Mouse (Mus musculus) frontal cortex, postnatal 36 days (tissue): ENCODE results near the gene Ddc.
A peak's percentile ranks its signal among the peaks of the same experiment; 100 is the strongest.

Source experiments
- DNase-seq, 2 experiments: peaks; one replicate each; pipeline ENCODE4 v3.0.0; 2022; ENCODE audit warnings: low spot score in 2 of 2

The Ddc gene

GRCm38 (mm10) chr11:11878278-11878980, 19.5 kb downstream of the Ddc start:
- DNase-seq, result no peak

DNA sequence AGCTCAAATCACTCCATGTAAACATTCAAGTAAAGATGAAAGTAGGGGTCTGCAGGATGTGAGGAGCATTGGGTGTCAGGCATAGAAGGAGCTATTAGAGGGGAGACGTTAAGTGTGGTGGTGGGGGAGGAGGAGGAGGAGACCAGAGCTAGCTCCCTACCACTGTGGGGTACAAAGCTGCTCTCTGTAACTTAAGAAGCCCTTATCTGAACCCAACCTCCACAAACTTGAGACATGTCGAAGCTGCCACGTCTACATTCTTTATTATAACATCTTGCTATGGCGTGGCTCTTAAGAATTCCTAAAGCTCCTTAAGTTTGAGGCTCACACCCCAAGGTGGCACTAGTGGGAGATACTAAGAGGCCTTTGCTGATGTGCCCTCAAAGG, 20.1 kb downstream of the Ddc start:
- no peak for DNase-seq

DNA sequence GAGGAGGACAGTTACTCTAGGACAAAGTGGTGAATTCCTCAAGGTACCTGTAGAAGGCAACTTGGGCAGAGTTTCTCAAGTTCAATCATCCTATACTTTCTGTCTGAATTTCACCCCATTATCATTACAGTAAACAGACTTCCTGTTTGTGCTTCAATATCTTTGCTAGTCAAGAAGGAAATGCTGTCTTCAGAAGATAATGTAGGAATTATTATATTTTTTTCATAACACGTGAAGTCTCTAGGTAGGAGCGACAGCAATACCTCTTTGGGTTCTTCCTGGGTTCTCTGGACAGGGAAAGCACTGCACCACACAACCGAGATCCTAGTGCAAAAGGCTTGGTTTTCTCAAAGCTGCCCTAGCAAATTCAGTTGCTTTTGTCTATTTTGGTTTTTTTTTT, 21.6 kb downstream of the Ddc start:
- no peak for DNase-seq

GRCm38 (mm10) chr11:11875230-11875629, 22.7 kb downstream of the Ddc start:
- DNase-seq, result no peak

DNA sequence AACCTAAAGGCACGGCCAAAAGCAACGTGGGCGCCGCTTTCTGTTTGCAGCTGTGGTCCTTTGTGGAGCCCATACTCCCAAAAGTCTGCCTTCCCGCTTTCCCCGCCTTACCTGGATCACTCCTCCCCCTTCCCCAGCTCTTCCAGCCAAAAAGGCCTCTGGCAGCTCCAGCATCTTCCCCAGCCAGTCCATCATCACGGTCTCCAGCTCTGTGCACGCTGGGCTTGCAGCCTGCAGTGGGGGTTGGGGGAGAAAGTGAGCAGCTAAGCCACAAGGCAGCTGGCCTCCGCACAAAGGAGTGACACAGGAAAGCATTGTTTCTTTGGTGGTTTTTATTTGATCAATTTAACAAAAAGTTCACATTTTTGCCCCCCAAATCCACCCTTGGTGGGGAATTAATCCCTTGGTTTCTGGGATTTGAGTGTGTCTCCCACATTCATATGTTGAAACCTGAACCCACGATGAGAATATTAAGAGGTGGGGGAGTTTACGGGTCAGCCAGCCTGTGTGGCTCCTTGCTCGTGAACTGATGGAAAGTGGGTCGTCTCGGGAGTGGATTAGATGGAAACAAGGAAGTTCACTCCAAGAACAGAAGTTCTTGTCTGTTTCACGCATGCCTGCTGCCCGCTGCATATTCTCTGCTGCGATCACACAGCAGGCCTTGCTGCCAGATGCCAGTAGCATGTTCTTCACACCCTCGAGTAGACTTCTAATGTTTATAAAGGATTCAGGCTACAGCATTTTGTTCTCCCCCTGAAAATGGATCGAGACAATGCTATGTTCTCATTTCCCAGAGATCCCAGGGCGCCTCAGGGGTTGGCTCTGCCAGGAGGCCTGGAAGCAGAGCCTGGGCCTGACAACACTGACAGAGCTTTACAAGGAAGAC, 24.7 kb downstream of the Ddc start:
- no peak for DNase-seq

DNA sequence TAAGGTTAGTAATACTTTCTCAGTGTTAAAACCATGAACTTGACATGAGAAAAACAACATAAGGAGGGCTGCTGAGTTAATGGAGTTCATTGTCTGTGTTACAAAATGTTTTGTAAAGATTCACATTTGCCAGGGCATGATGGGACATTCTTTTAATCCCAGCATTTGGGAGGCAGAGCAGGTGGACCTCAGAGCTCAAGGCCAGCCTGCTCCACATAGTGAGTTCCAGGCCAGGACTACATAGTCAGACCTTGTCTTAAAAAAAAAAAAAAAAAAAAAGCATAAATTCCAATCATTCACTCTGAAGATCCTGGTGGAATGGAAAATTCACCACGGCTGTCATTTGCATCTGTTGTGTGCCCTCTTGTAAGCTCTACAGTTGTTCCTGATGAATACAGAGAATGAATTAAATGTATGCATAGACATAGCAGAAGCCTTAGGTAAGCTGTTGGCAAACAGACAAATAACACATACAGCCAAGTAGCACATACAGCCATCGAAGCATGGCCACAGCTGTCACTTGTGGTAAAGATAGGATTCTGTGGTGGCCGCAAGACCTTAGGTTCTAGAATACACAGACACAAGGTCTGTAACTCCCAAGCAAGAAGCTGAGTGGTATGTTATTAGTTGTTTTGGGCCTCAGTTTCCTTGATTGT, 25.7 kb downstream of the Ddc start:
- DNase-seq, result no peak

DNA sequence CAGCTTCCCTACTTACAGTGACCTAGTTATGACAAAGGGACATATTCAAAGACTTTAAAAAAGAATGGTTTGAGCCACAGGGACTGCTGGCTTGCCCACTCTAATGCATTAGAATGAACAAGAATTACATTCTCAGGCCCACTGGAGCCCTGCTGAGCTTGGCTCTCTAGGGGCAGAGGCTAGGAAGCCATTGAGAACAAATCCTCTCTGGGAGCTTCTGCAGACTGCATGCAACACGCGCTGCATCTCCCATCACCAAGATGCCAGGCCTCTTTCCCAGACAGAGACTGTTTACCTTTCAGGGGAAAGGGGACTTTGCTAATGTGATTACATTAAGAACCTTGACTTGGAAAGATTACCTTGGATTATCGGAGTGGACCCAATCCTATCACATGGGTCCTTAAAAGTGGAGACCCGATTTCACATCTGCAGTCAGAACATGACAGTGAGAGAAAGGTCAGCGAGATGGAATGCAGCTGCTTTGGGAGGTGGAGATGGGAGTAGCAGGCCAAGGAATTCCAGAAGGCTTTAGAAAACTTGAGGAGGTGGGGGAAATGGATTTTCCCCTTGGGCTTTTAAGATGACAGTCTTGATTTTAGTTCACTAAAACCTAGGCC, 26.6 kb downstream of the Ddc start:
- DNase-seq, result no peak

DNA sequence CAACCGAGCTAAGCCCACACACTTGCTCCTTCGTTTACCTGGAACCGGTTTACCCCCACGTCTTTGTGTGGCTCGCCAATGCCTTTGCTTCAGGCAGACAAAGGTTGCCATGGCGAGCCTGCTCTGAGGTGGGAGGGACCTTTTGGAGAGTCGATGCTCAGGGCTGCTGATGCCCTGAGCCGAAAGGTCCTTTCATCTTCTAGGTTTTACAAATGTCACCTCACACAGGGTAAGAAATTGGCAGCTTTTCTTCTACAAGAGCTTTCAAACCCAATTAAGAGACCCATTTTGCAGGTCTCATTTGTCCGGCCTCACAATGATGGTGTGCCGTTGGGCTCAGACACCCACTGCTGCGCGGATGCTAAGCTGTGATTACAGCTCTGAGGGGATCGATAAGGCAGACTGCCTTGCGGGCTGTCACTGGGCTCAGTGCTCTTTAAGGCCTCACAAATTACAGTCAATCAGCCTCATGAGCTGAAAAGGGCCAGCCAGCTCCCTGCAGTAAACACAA, 29.9 kb downstream of the Ddc start:
- peak in 1 of 2 experiments; percentile 5 for DNase-seq

- no peak for DNase-seq
Observed at GRCm38 (mm10) chr11:11866696-11867095, 31.2 kb downstream of the Ddc start.

GRCm38 (mm10) chr11:11865128-11865527, 32.8 kb downstream of the Ddc start:
- DNase-seq, result no peak

DNA sequence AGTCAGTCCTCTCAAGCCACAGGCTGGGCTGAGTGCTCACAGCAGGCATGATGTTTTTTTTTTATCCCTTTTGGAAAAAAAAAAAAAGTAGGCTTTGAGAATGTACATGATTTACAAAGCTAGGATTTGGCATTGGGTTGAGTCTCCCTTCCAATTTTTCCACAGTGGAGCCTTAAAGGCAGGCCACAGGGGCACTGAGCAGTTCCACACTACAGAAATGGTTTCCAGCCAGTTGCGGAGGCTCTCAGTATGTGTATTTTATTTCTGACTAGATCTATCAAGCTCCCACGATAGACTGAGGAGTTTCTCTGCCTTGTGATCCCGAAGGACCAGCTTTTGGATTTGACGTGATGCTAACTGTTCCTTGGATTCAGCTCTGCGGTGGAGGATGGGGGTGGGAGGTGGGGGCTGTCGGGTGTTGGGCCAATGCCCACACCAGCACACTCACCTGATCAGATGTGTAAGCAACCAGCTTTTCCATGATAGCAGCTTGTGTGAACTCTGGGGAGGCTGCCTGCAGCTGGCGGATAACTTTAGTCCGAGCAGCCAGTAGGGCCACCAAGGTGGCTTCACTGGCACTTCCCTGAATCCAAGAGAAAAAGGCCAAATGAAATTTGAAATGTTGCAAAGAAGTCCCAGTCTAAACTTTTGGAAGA, 33.4 kb downstream of the Ddc start:
- DNase-seq, result no peak

- DNase-seq, result no peak
Observed at GRCm38 (mm10) chr11:11862502-11862901, 35.4 kb downstream of the Ddc start.

GRCm38 (mm10) chr11:11856959-11857358, 41.0 kb downstream of the Ddc start:
- no peak for DNase-seq

- DNase-seq, result no peak
Observed at GRCm38 (mm10) chr11:11855685-11856131, 42.2 kb downstream of the Ddc start.

DNA sequence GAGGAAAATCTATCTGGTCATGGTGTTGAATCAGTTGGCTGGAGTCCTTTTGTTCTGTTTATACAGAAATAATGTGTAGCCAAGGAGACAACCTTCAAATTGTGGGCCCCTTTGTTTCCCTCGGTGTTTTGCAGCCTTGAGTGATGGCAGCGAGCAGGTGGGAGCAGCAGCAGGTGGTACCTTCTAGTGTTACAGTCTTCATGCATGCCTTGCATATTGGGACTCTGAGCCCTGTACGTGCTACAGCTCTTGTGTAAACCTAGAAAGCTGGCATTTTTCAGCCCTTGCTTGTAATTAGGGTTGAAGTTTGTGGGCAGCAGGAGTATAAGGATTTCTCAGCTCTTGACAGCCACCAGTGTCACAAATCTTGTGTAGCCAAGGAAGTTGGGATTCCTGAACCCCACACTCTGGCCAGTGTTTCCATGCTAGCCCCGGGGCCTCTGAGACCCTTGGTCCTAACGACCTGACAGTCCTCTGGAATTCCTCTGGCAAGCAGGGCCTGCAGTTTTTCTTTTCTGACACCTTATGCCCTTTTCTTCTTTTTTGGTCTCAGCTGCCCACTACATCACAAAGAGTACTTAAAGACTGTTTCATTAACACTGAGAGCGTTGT, 42.8 kb downstream of the Ddc start:
- no peak for DNase-seq

DNA sequence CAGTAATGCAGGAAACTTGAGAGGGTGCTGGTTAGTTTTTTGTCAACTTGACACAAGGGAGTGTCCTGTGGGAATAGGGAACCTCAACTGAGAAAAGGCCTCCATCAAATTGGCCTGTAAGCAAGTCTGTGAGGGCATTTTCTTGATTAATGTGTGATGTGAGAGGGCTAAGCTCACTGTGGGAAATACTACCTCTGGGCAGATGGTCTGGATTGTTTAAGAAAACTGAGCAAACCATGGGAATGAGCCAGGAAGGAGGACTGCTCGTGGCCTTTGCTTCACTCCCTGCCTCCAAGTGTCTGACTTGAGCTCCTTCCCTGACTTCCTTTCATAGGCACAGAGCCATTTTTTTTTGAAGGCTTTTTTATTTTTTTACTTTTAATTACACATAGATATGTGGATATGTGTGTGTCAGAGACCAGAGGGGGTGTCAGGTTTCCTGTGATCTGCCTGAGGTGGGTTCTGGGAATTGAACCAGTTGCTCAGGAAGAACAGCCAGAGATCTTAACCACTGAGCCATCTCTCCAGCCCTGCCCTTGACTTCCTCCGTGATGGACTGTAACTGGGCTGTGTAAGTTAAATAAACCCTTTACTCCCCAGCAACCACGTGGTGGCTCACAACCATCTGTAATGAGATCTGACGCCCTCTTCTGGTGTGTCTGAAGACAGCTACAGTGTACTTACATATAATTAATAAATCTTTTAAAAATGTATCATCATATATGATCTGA, 44.0 kb downstream of the Ddc start:
- no peak for DNase-seq

- DNase-seq, result no peak
Observed at GRCm38 (mm10) chr11:11851957-11852505, 45.9 kb downstream of the Ddc start.

DNA sequence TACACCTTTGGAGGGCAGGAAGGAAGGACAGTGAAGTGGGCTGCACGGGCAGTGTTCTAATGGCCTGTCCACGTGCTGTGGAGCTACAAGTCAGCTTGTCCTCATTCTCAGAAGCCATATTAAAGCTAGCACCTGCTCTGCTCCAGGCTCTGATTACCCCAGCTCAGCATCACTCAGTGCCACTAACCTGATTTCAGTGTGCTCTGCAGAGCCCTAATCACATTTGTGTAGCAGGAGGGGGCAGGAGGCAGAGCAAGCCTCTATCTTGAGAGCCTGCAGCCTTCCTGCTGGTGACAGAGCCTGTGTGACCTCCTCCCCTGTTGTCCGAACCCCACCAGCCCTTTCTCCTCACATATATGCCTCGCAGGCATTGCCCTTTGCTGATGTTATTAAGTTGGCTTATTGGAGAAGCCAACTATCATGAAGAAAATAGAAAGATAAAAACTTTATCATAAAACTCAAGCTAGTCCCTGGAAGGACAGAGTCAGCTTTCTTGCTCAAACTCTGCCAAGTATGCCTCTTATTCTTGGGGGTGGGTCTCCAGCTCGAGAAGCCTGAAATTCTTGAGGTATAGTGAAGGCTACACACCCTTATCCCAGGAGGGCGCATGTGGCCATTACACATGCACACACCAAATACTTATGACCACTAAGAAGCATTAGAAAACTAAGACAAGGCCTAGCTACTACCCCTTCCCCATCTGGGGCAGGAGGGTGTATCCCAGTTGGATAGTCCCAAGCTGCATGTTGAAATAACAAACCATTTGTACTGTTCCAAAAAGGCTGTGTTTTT, 47.3 kb downstream of the Ddc start:
- no peak for DNase-seq
